Mouse (Mus musculus): ENCODE data around the gene Creb1. TPM values are rescaled to one million over a fixed set of nuclear protein-coding genes. Genes with fewer than 3 reads are reported as not detected.
"Not testable (repeated sequence)": the region's sequence is repeated elsewhere in the genome, so short reads cannot be mapped to it uniquely, and the experiment has no call there.

The Creb1 gene
- polyA plus RNA-seq, 1 experiment, result 9.2 TPM

DNA sequence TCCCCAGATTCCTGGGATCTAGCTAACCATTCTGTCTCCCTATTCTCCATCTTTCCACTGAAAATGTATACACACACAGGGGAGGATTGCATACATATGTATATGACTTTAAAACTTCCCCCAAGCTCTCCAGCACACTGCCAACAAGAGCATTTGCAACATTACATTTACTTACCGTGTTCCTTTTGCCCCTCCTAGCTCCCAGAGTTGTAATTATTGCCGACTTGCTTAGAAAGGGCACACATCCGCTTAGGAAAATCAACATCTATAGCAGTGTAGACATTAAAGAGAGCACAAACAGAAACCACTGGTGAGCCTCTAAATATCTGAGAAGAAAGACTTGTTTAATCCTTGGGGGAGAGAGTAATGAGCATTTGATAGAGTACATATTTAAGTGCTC lies 85.8 kb downstream of the Creb1 start:
- no peak for DNase-seq (ENCODE audit: low spot score)

DNA sequence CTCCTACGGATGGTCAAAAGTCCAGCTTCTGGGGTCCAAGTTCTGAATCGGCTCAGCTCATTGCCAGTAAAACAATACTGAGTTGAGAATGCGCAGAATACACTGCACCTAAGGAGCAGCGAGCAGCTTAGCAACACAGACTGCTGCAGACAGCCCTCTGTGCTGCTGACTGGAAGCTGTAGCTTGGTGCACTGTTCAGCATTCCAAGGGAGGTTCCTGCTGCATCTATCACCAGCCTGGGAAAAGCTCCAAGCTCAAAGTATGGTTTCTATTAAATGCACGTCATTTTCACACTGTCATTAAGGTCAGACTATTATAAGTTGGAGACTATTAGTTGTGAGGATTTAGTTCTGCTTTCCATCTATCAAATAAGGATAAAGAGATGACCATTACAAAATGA lies 88.7 kb downstream of the Creb1 start:
- no peak for DNase-seq (ENCODE audit: low spot score)

GRCm38 (mm10) chr1:64623558-64624435 lies 91.4 kb downstream of the Creb1 start:
- no peak for DNase-seq (ENCODE audit: low spot score)

DNA sequence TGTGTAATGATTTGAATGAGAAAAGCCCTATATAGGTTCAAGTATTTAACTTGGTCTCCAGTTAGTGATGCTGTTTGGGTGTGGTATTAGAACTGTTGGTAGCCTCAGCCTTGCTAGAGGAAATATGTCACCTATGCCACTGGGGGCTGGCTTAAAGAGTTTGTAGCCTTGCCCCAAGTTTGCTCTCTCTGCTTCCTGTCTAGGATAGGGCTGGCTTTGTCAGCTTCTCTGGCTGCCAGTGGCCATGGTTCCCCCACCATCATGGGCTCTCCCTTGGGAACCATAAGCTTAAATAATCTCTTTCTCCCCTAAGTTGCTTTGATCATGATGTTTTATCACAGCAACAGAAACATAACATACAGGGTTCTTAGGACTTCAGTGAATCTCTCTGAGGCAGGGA lies 92.8 kb downstream of the Creb1 start:
- no peak for DNase-seq (ENCODE audit: low spot score)

DNA sequence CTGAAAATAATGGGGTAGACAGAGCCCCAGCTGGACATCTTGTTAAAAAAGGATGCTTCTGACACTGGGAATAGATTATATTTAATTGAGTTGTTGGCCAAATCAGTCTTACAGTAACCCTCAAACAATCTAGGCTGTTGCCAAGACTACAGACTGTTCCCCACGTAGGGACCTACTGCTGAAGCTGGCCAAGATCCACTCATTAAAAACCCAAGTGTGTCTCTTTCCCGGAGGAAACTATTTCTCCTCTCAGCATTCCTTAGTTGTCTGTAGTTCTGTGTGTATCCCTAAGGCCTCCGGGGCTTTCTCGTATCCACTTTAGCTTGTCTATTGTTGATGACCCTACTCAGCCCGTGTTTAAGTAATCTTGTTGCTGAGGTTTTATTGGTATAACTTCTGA lies 99.1 kb downstream of the Creb1 start:
- no peak for DNase-seq (ENCODE audit: low spot score)

DNA sequence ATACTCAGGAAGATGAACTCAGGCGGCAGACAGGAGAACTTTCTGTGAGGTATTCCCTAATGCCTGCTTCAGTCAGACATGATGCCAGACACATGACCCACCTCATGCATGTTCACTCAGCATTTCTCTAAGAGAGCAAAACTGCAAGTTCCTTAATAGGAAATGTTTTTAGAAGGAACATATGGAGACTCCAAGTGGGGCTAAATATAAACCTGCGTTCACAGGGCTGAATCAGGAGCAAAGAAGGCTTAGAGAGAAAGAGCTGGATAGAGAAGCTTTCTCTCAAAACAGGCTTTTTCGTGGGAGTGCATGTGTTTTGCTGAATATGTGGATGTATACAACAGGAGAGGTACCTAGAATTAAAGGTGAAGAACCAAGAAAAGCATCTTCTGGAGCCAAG lies 100.8 kb downstream of the Creb1 start:
- no peak for DNase-seq (ENCODE audit: low spot score)

DNA sequence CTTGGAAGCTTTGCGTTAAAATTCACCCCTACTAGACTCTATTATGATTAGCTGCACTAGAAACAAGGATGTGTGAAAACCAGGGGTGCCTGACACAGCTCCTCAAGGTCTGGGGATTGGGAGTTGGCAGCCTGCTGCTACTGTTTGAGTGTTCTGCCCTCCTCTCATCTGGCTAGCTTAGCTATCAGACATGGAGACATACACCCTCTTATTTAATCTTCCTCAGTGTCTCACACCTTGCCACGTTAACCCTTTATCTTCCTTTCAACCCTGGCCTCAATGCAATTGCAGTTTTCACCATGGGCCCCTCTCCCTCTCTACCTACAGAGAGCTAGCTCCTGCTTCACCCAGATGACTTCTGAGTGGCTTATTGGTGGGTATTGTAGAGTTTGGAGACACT lies 103.2 kb downstream of the Creb1 start:
- DNase-seq (ENCODE audit: low spot score), result no peak

DNA sequence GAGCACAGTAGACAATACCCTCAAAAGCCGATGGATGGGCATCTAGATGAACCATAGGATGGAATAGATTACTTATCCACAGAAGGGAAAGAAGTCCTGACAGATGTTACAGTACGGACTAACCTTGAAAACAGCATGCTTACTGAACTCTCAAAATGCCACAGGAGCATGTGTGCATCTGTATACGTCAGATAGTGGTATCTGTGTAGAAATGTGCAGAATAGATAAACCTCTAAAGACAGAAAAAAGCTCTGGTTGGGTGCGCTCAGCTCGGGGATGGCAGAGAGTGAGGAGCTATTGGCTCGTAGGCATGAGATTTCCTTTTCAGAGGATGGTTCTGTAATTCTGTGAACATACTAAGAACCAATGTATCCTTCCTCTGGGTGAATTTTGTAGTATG lies 106.8 kb downstream of the Creb1 start:
- no peak for DNase-seq (ENCODE audit: low spot score)

DNA sequence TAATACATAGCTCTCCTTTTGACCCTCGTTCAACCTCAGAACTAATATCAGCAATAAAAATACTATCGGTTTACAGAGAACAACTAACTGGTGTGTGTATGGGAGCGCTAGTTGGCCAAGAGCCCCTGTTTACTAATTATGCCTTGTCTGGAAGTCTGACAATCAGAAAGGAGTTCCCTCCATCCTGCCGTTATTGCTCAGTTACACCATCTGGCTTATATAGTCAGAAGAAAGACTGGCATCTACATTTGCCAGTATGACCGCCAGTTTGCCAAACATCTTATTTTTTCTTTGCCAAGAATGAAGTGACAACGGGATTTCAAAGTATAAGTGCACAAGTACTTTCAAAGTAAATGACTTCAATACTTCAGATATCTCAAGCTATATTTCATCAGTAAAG lies 108.6 kb downstream of the Creb1 start:
- no peak for DNase-seq (ENCODE audit: low spot score)

DNA sequence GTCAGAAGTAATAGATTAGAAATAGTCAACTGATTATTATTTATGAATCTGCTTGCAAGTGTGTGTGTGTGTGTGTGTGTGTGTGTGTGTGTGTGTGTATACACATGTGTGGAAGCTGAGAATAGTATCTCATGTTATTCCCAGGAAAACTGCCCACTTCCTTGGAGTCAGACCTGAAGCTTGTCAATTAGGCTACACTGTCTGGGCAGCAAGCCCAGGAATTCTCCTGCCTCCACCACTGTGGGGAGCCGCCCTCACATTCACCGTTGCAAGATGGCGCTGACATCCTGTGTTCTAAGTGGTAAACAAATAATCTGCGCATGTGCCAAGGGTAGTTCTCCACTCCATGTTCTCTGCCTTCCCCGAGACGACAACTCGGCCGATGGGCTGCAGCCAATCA lies 110.1 kb downstream of the Creb1 start:
- DNase-seq (ENCODE audit: low spot score), result not testable (repeated sequence)

DNA sequence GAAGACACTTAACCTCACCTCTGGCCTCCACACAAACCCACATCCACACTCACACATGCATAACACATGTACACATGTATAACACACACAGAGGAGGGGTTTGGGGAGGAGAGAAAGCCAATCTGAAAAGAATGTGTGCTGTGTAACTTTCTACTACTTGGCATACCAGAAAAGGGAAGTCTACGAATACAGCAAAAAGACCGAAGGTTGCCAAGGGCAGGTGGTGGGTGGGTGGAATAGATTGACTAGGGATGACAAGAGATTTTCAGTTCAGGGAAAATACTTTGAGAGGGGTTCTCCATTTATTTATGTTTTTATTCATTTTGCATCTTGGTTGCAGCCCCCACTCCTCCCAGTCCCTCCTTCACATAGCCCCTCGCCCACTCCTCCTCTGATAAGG lies 112.1 kb downstream of the Creb1 start:
- DNase-seq (ENCODE audit: low spot score), result no peak

GRCm38 (mm10) chr1:64649362-64650124 lies 117.1 kb downstream of the Creb1 start:
- DNase-seq (ENCODE audit: low spot score), result no peak

DNA sequence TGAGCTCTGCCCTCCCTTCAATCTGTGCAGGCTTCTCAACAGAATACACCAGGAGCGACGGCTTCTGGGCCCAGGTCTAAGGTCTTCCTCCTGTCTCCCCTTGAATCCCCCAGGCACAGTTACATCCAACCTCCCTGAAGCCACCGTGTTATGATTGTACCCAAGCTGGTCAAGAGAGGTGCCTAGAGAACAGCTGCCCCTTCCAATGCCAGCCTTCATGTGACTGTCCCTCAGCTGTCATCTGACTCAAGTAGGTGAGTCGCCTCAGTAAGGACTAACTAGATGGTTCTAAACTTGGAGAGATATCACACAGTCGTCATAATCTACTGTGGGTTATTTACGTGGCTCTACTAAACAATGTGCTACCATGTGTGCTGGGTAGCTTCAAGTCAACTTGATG lies 121.3 kb downstream of the Creb1 start:
- DNase-seq (ENCODE audit: low spot score), result no peak

Other genes with a start within 250 kb of the Creb1 start
- 20.3 and 26.7 TPM in 2 replicates for gene Mettl21a, start 84.6 kb downstream of the Creb1 start, polyA plus RNA-seq (2012; rRNA removed)
- 21.2 and 25.8 TPM in 2 replicates for gene Ccnyl1, start 157.8 kb downstream of the Creb1 start, polyA plus RNA-seq (2012; rRNA removed)
- 5.3 and 6.2 TPM in 2 replicates for gene Fzd5, start 205.1 kb downstream of the Creb1 start, polyA plus RNA-seq (2012; rRNA removed)

All from urinary bladder, adult 2 months (tissue).